Mouse (Mus musculus): ENCODE results near the gene Phlpp1.

- TF ChIP-seq EP300 (IDR thresholded peaks at IDR 0.05; ENCODE audit: low read depth) (no peak), CTCF (IDR thresholded peaks at IDR 0.05; ENCODE audit: low read depth) (no peak)
Observed at GRCm38 (mm10) chr1:106254047-106254446, 82.5 kb downstream of the Phlpp1 start.
